Mouse (Mus musculus) cerebellum, adult 8-10 months (tissue): ENCODE results near the gene Slc30a2.

Experiments used
- DNase-seq: peaks from one replicate; pipeline ENCODE4 v3.0.0; 2022

Gene Slc30a2

DNA sequence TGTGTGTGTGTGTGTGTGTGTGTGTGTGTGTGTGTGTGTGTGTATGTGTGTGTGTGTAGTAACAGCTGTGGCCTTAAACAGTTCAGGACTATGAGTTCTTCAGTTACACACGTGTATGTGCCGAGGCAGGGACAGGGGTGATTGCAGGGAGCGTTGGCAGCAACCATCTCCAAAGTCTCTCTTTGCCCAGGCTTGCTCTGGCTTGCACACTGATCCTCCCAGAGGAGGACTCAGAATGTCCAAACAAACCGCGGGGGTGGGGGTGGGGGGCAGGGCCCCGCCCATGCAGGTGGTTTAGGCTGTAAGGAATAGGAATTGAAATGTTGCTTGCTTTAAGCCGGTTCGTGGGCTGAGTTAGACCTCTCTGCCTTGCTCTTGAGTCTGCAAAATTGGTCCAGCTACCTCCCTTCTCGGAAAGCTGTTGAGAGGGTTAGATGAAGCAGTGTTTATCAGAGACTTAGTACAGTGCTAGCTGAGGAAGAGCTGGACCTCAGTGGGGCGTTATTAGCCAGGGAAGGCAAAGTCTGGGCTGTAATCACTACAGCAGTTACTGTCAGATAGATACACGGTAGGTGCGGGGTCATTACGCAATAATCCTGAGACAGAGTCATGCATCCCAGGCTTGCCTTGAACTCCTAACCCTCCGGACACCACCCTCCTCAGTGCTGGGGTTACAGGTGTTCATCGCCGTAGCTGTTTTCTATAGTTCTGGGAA is 59.0 kb downstream of the Slc30a2 start:
- DNase-seq: no peak

DNA sequence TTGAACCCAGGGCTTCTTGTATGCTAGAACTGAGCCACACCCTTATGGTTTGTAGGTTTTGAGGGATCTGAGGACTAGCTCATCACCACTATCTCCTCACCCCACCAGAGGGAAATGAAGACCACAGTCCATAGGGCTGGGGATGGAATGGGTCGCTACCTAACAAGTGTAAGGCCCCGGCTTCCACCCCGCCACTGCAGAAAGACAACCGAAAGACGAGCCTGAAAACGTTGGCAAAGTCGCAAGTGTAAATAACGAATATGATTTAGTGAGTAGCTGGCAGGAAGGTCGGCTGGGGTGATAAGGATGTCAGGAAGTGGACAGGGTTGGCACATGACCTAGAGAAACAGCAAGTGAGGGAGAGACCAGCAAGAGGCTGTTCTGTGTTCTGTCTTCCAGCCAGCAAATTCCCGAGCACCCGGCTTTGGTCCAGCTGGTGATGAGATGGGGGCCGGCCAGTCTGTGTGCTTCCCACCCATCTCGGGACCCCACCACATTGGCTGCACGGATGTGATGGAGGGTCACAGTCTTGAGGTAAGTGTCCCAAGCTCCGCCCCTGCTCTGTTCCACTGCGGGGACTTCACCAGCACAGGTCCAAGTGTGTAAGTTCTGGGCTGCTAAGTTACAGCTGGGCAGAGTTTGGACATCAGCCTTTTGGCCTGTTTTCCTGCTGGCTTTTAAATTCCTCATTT is 59.7 kb downstream of the Slc30a2 start:
- DNase-seq: no peak

DNA sequence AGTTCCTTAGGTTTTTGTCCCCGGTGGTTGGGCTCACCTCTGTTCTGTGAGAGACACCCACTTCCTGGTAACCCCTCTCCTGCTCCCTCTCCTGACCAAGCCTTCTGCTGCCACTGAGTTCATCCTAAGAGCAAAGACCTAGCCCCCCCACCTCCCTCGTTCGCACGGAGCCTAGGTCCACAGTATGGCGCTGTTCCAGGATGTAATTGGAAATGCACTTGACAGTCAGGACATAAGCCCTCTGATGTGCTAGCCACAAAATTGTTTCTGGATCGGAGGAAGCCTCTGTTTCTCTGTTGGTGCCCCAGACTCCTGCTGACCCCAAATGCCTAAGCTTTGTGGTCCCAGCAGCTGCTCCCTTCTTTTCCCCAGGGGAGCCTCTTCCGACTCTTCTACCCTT is 60.7 kb downstream of the Slc30a2 start:
- DNase-seq: no peak
